Mouse (Mus musculus) splenic B cell, adult 2 months (primary cell): ENCODE measurements around the gene Kctd4.

Source experiments
- DNase-seq: peaks from one replicate; pipeline ENCODE4 v3.0.0-alpha.2; 2011; ENCODE audit warnings: low read depth, low spot score
- H3K27me3 ChIP-seq: 2 replicates; pipeline ENCODE4 v1.6.1; 2012; ENCODE audit warnings: mild to moderate bottlenecking, low read length, moderate library complexity, mixed read lengths; ENCODE audit not compliant: control insufficient read depth, poor library complexity, insufficient read depth, severe bottlenecking
- H3K36me3 ChIP-seq: 2 replicates; pipeline ENCODE4 v1.6.1; 2012; ENCODE audit warnings: mild to moderate bottlenecking, low read length, moderate library complexity, mixed read lengths; ENCODE audit not compliant: control insufficient read depth, poor library complexity, insufficient read depth, severe bottlenecking

Kctd4 gene

DNA sequence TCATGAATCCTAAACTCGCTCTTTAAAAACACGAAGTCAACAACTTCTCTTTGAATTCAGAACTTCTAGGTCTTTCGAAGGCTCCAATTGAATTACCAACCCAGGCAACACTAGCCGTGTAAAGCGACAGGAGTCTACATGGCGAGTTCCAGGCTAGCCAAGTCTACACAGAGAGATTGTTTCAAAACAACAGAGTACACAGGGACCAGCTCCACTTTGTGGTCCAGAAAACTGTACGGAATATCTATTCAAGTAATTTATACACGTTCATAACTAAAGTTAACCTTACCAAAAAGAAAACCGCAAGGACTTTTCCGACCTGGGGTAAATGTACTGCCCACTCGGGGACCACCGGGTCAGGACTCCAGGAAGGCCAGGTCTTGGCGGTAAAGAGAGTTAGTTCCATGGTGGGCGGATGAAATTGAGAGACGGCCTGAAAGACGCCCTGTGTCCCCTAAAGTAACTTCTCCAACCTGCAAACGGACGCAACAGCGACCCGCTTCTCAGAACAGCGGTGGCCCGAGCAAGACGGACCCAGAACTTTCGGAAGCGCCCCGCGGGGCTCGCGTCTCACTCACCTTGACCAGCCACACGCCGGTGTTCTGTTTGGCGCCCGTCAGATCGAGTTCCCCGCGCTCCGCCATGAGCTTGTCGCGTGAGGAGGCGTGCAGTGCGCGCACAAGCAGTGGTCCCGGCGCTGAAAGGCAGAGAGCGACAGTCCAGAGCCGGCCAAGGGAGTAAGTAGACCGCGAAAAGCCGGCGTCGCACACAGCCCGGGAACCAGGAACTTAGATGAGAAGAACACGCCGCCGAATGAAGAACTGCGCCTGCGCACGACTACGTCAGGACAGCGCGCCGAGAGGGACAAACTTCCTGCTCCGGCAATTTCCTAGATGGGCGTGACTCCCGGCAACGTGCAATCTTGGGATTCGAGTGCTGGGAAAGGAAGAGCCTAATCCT, 55.6 kb downstream of the Kctd4 start, which contains the start of gene Gtf2f2:
Gene Gtf2f2, minus strand, starts transcription at position 764 of the 960 bp plus-strand sequence.
- peak; percentile 94 for DNase-seq
- H3K36me3 ChIP-seq = no peaks in the 10 kb centered on the region
- H3K27me3 ChIP-seq = no peaks in the 10 kb centered on the region

DNA sequence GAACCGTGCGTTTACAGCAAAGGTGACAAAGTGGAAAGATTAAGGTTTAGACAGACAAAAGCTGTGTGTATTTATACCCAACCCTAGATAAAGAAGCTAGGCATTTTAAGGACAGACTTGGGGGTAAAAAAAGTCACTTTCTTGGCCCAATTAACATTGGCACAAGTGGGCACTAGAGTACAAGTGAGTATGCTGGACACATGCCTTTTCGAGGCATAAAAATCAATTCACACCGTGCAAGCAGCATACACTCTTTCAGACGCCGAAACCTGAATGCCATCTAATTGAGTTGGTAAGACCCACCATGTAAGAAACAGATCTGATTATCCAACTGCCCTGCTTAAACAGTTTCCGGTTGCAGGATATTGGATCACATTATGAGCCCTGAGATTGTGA, 56.3 kb downstream of the Kctd4 start:
- no peaks in the 10 kb centered on the region for H3K36me3 ChIP-seq
- H3K27me3 ChIP-seq = no peaks in the 10 kb centered on the region
- DNase-seq = no peak

DNA sequence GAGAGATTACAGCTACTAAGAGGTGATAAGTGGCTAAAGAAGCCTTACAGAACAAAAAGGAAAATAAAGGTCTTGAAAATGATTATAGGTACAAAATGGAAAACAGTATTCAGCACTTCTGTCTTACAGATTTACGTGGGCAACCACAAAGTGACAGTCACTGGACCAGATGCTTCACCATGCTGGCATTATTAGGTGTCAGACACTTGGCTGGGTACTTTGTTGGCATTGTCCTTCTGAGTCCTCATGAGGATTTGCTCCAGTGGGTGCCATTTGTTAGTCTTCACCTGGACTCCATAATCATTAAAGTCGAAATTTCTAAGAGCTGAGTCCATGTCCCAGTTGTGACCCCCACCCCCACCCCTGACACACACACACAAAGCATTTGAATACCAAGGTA, 59.5 kb downstream of the Kctd4 start:
- no peaks in the 10 kb centered on the region for H3K36me3 ChIP-seq

More for the DNA sequence above, 59.5 kb downstream of the Kctd4 start:
- no peaks in the 10 kb centered on the region for H3K27me3 ChIP-seq
- DNase-seq = no peak
